Mouse (Mus musculus) forebrain, embryonic 12.5 days (tissue): Measurements from ENCODE around the gene Pigk. TPM values are rescaled to one million over a fixed set of nuclear protein-coding genes. Genes with fewer than 3 reads are reported as not detected.

Source experiments
- ATAC-seq: fragments of 200-750 bp; cut with Nextera tagmentation; 2 replicates; pipeline ENCODE4 v1.8.0; 2017; ENCODE audit warnings: moderate TSS enrichment; ENCODE audit not compliant: low FRiP score
- H3K27ac ChIP-seq: fragments of 300-500 bp; sonication (generic); 2 replicates; pipeline ENCODE4 v1.5.1; 2016; ENCODE audit warnings: mild to moderate bottlenecking
- H3K27me3 ChIP-seq: fragments of 300-500 bp; sonication (generic); 2 replicates; pipeline ENCODE4 v1.6.1; 2016; ENCODE audit warnings: mild to moderate bottlenecking
- H3K36me3 ChIP-seq: fragments of 300-500 bp; sonication (generic); replicated peaks from 2 replicates; pipeline ENCODE4 v1.6.1; 2016; ENCODE audit warnings: mild to moderate bottlenecking
- H3K4me1 ChIP-seq: fragments of 300-500 bp; sonication (generic); 2 replicates; pipeline ENCODE4 v1.6.1; 2016
- H3K4me2 ChIP-seq: fragments of 300-500 bp; sonication (generic); 2 replicates; pipeline ENCODE4 v1.6.1; 2016; ENCODE audit warnings: mild to moderate bottlenecking, moderate library complexity
- H3K4me3 ChIP-seq: fragments of 300-500 bp; sonication (generic); replicated peaks from 2 replicates; pipeline ENCODE4 v1.5.1; 2016; ENCODE audit warnings: mild to moderate bottlenecking
- H3K9ac ChIP-seq: fragments of 300-500 bp; sonication (generic); 2 replicates; pipeline ENCODE4 v1.6.1; 2016; ENCODE audit warnings: mild to moderate bottlenecking
- H3K9me3 ChIP-seq: fragments of 300-500 bp; sonication (generic); 2 replicates; pipeline ENCODE4 v1.6.1; 2016
- WGBS: fragments of 180-500 bp; shearing (Covaris S2); methylation state at CpG from one replicate; pipeline ENCODE4 v1.1.7; 2016; 5-methylcytosine and 5-hydroxymethylcytosine counted together
- polyA plus RNA-seq: library from polyadenylated mRNA; unstranded; fragments of >200 nt; fragmentation: Nextera tagmentation; extraction: Ambion mirVana; gene quantifications from 2 replicates; pipeline ENCODE4 v1.2.1, GENCODE M21; 2016

Pigk gene
- polyA plus RNA-seq, 1 experiment from 2014 or later: 32.5 TPM

DNA sequence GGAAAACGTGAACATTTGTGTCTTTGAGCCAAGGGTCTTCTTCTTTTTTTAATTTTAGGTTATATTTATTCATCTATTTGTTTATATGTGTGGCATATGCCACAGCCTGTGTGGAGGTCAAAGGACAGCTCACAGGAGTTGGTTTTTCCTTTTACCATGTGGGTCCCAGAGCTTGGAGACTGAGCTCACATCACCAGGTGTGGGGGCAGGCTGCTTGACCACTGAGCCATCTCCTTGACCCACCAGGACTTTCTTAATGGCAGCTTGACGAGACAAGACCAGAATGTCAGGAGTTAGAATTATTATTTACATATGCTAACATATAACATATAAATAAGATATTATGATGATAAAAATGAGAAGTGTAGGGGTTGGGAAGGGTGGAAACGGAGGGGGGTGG, 182.2 kb downstream of the Pigk start:
- 61% methylated on average over 3 of the region's 3 CpGs for WGBS
- H3K4me2 ChIP-seq: no peak overlapping the region
- no peak overlapping the region for H3K27ac ChIP-seq
- H3K9ac ChIP-seq: no peak overlapping the region
- ATAC-seq: no peak
- H3K36me3 ChIP-seq: no peaks in the 10 kb centered on the region
- H3K4me1 ChIP-seq: no peaks in the 10 kb centered on the region
- no peaks in the 10 kb centered on the region for H3K9me3 ChIP-seq
- no peaks in the 10 kb centered on the region for H3K27me3 ChIP-seq
- H3K4me3 ChIP-seq: no peak overlapping the region

DNA sequence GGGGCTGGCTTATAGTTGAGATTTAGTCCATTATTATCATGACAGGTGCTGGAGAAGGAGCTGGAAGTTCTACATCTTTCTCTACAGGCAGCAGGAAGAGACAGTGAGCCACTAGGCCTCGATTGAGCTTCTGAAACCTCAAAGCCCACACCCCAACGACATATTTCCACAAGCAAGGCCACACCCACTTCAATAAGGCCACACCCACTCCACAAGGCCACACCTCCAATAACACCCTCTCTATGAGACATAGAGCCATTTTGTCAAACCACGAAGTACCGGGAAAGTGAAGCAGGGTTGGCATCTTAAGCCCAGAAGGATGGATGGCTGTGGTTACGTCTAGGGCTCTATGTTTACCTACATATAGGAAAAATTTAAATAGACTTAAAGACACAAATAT, 183.3 kb downstream of the Pigk start:
- H3K4me1 ChIP-seq: no peaks in the 10 kb centered on the region
- no peaks in the 10 kb centered on the region for H3K27me3 ChIP-seq
- H3K36me3 ChIP-seq: no peaks in the 10 kb centered on the region
- H3K4me3 ChIP-seq: no peak overlapping the region
- no peak overlapping the region for H3K4me2 ChIP-seq
- no peak overlapping the region for H3K9ac ChIP-seq
- no peak for ATAC-seq
- H3K9me3 ChIP-seq: no peaks in the 10 kb centered on the region
- no peak overlapping the region for H3K27ac ChIP-seq
- WGBS: 85% methylated on average over 5 of the region's 5 CpGs

DNA sequence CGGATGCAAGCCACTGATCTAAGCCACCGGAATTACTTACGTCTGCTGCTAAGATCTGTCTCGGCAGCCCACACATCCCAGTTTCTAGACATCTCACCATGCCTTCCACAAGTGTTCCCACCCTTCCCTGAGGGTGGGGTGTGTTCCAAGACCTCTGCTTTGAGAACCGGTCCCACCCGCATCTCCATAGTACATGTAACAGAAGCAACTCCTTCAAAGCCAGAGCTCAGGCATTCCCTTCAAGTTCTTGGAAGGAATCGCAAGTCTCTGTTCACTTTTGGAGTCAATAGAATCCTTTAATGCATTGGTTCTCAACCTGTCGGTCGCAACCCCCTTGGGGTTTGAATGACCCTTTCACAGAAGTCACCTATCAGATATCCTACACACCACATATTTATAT, 185.0 kb downstream of the Pigk start:
- H3K9me3 ChIP-seq: no peaks in the 10 kb centered on the region
- no peak overlapping the region for H3K4me3 ChIP-seq
- ATAC-seq: no peak
- WGBS: 92% methylated on average over 9 of the region's 9 CpGs
- no peak overlapping the region for H3K27ac ChIP-seq
- no peak overlapping the region for H3K9ac ChIP-seq
- H3K4me2 ChIP-seq: no peak overlapping the region
- no peaks in the 10 kb centered on the region for H3K27me3 ChIP-seq
- no peaks in the 10 kb centered on the region for H3K36me3 ChIP-seq
- no peaks in the 10 kb centered on the region for H3K4me1 ChIP-seq

- Histone ChIP-seq H3K9ac (no peak overlapping the region), H3K36me3 (no peaks in the 10 kb centered on the region), H3K4me3 (no peak overlapping the region), H3K9me3 (no peaks in the 10 kb centered on the region), H3K27ac (no peak overlapping the region), H3K27me3 (no peaks in the 10 kb centered on the region), H3K4me2 (no peak overlapping the region), H3K4me1 (no peaks in the 10 kb centered on the region; the same call in 1 of the 2 replicates)
- WGBS: 96% methylated on average over 10 of the region's 10 CpGs
- no peak for ATAC-seq
These were observed 191.1 kb downstream of the Pigk start for GRCm38 (mm10) chr3:152905026-152905425.

GRCm38 (mm10) chr3:152905800-152906199, 191.9 kb downstream of the Pigk start:
- H3K4me3 ChIP-seq: no peak overlapping the region
- H3K27ac ChIP-seq: no peak overlapping the region
- no peaks in the 10 kb centered on the region for H3K27me3 ChIP-seq

GRCm38 (mm10) chr3:152907087-152907486, 193.2 kb downstream of the Pigk start:
- Histone ChIP-seq H3K36me3 (no peaks in the 10 kb centered on the region), H3K4me1 (no peaks in the 10 kb centered on the region; the same call in 1 of the 2 replicates), H3K27me3 (no peaks in the 10 kb centered on the region), H3K4me2 (no peak overlapping the region), H3K4me3 (no peak overlapping the region), H3K27ac (no peak overlapping the region), H3K9ac (no peak overlapping the region), H3K9me3 (no peaks in the 10 kb centered on the region)
- WGBS: 85% methylated on average over 5 of the region's 5 CpGs
- no peak for ATAC-seq

More at GRCm38 (mm10) chr3:152905800-152906199, 191.9 kb downstream of the Pigk start:
- Histone ChIP-seq H3K9ac (no peak overlapping the region), H3K9me3 (no peaks in the 10 kb centered on the region), H3K36me3 (no peaks in the 10 kb centered on the region), H3K4me1 (no peaks in the 10 kb centered on the region; the same call in 1 of the 2 replicates), H3K4me2 (no peak overlapping the region)
- ATAC-seq: no peak
- 75% methylated on average over 10 of the region's 10 CpGs for WGBS

GRCm38 (mm10) chr3:152907683-152908082, 193.8 kb downstream of the Pigk start:
- WGBS: 83% methylated on average over 5 of the region's 5 CpGs
- H3K4me1 ChIP-seq: no peaks in the 10 kb centered on the region; the same call in 1 of the 2 replicates
- no peak overlapping the region for H3K4me3 ChIP-seq
- no peaks in the 10 kb centered on the region for H3K9me3 ChIP-seq
- no peak overlapping the region for H3K4me2 ChIP-seq
- H3K36me3 ChIP-seq: no peaks in the 10 kb centered on the region
- H3K27ac ChIP-seq: no peak overlapping the region
- H3K27me3 ChIP-seq: no peaks in the 10 kb centered on the region
- ATAC-seq: no peak
- H3K9ac ChIP-seq: no peak overlapping the region

GRCm38 (mm10) chr3:152911578-152911977, 197.7 kb downstream of the Pigk start:
- 96% methylated on average over 4 of the region's 4 CpGs for WGBS
- Histone ChIP-seq H3K9me3 (no peaks in the 10 kb centered on the region), H3K4me1 (no peaks in the 10 kb centered on the region), H3K4me3 (no peak overlapping the region), H3K27me3 (no peaks in the 10 kb centered on the region), H3K4me2 (no peak overlapping the region), H3K27ac (no peak overlapping the region), H3K36me3 (no peaks in the 10 kb centered on the region), H3K9ac (no peak overlapping the region)
- ATAC-seq: no peak

DNA sequence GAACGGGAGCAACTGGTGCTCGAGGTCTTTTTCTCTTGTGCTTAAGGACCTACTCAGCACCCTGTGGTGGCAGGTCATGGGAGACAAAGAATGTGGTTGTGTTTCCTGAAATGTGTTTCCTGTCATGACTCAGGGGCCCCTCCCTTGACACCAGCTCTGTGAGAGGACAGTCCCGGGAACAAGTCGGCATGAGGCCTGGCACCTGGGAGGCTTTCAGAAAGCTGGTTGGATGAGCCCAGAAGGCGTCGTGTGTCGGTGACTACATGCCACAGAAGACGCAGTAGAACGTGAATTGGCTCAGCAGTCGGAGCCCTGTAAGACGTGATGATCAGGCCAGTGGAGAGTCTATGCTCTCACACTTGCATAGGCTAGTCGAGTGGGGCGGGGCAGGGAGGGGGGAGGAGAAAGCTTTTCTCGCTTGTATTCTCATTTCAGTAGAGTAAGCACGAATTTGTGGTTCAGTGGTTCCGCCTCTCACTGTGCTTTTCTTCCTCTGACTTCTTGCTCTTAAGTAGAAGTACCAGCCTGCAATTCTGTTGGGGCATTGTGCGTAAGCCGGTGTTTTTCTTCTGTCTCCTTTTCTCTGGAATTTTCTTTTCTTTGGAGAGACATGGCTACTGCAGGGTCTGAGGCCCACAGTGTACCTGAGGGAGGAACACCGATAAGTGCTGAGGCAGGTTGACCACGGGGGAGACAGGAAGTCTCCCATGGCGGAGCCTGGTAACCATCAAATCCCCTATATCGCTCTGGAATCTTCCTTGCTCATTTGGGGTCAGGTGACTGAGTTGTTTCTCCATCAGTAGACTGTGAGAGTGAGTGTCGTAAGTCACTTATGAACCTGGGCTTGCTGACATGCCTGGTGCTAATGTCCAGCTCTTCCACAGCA, 198.6 kb downstream of the Pigk start:
- Histone ChIP-seq H3K27ac (no peak overlapping the region), H3K4me1 (no peaks in the 10 kb centered on the region), H3K9ac (no peak overlapping the region), H3K4me2 (no peak overlapping the region), H3K9me3 (no peaks in the 10 kb centered on the region), H3K36me3 (no peaks in the 10 kb centered on the region), H3K27me3 (no peaks in the 10 kb centered on the region), H3K4me3 (no peak overlapping the region)
- no peak for ATAC-seq
- WGBS: 86% methylated on average over 23 of the region's 23 CpGs

GRCm38 (mm10) chr3:152913150-152913549, 199.2 kb downstream of the Pigk start:
- no peaks in the 10 kb centered on the region; the same call in 1 of the 2 replicates for H3K4me1 ChIP-seq
- no peak overlapping the region for H3K9ac ChIP-seq
- H3K9me3 ChIP-seq: no peaks in the 10 kb centered on the region
- no peak overlapping the region for H3K4me2 ChIP-seq
- no peak overlapping the region for H3K27ac ChIP-seq
- WGBS: 95% methylated on average over 10 of the region's 10 CpGs
- ATAC-seq: no peak
- no peak overlapping the region for H3K4me3 ChIP-seq
- H3K36me3 ChIP-seq: no peaks in the 10 kb centered on the region
- no peaks in the 10 kb centered on the region for H3K27me3 ChIP-seq

- WGBS: 88% methylated on average over 3 of the region's 3 CpGs
- no peak for ATAC-seq
- Histone ChIP-seq H3K36me3 (no peaks in the 10 kb centered on the region), H3K9ac (no peak overlapping the region), H3K4me1 (no peaks in the 10 kb centered on the region; the same call in 1 of the 2 replicates), H3K27ac (no peak overlapping the region), H3K9me3 (no peaks in the 10 kb centered on the region), H3K4me3 (no peak overlapping the region), H3K27me3 (no peaks in the 10 kb centered on the region), H3K4me2 (no peak overlapping the region)
These were observed 199.7 kb downstream of the Pigk start for GRCm38 (mm10) chr3:152913625-152914024.

- Histone ChIP-seq H3K4me3 (no peak overlapping the region), H3K27me3 (no peaks in the 10 kb centered on the region), H3K36me3 (no peaks in the 10 kb centered on the region), H3K9ac (no peak overlapping the region), H3K9me3 (no peaks in the 10 kb centered on the region), H3K4me1 (no peaks in the 10 kb centered on the region; the same call in 1 of the 2 replicates), H3K27ac (no peak overlapping the region), H3K4me2 (no peak overlapping the region)
- WGBS: 89% methylated on average over 6 of the region's 6 CpGs
- no peak for ATAC-seq
These were observed 200.5 kb downstream of the Pigk start for GRCm38 (mm10) chr3:152914376-152914775.

DNA sequence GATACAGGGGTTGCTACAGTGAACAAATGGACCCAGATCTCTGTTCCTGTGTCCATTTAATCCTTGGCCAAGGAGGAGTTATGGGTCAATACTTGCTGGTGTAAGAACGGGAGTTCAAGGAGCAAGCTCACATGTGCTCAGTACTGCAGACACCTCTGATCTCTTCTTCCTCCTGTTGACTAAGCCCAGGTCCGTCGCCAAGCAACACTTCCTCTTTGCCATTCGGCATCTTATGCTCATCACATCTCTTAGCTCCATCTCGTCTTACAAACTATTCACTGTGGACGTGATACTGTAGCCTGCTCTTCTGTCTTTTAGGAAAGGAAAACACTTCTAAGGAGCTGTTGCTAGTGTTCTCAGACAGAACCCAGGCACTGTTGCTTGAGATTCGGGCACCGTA, 203.7 kb downstream of the Pigk start:
- no peak for ATAC-seq

More for the DNA sequence above, 203.7 kb downstream of the Pigk start:
- 89% methylated on average over 8 of the region's 8 CpGs for WGBS
- Histone ChIP-seq H3K27me3 (no peaks in the 10 kb centered on the region), H3K4me1 (no peaks in the 10 kb centered on the region; the same call in 1 of the 2 replicates), H3K4me3 (no peak overlapping the region), H3K36me3 (no peaks in the 10 kb centered on the region), H3K9ac (no peak overlapping the region), H3K9me3 (no peaks in the 10 kb centered on the region), H3K27ac (no peak overlapping the region), H3K4me2 (no peak overlapping the region)
